Mouse (Mus musculus) frontal cortex, adult 2 months (tissue): ENCODE measurements around the gene Rbm15b. TPM values are rescaled to one million over a fixed set of nuclear protein-coding genes. Genes with fewer than 3 reads are reported as not detected.

Experiments
- DNase-seq, 2 experiments: peaks; one replicate each; pipeline ENCODE4 v3.0.0; 2022; ENCODE audit warnings: low spot score in 1 of 2; ENCODE audit errors: extremely low spot score in 1 of 2
- polyA plus RNA-seq: library from polyadenylated mRNA; depleted of rRNA; stranded (reverse); fragments of >200 nt; gene quantifications from 2 replicates; pipeline ENCODE4 v1.2.3, GENCODE M21; 2012; rRNA removed

Gene Rbm15b
- polyA plus RNA-seq, 1 experiment = 17.8 TPM

GRCm38 (mm10) chr9:106884996-106885900 lies 2.0 kb downstream of the Rbm15b start:
- no peak for DNase-seq

DNA sequence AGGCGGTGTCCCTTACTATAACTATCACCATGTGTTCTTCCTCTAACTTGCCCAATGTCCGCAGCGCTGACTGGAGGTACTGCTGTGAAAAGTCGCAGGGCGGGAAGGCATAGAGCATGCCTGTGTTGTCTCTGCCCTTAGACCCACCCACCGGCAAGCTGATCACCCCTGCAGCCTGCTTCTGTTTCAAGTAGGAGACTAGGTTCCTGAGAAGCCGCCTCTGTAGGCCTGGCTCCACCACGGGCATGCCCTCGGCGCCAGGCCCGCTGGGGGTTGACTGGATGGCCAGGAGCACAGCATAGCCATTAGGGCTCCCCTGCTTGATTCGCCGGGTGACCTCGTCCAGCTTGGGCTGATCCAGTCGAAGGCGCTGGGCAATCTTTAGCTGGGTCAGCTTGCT lies 2.9 kb downstream of the Rbm15b start:
- no peak for DNase-seq

- DNase-seq = no peak
Observed at GRCm38 (mm10) chr9:106883085-106883484, 4.1 kb downstream of the Rbm15b start.

- DNase-seq = no peak
Observed at GRCm38 (mm10) chr9:106882176-106882575, 5.1 kb downstream of the Rbm15b start.

GRCm38 (mm10) chr9:106881071-106881755 lies 6.0 kb downstream of the Rbm15b start:
- DNase-seq = no peak

- DNase-seq = no peak
Observed at GRCm38 (mm10) chr9:106879471-106879870, 7.8 kb downstream of the Rbm15b start.

DNA sequence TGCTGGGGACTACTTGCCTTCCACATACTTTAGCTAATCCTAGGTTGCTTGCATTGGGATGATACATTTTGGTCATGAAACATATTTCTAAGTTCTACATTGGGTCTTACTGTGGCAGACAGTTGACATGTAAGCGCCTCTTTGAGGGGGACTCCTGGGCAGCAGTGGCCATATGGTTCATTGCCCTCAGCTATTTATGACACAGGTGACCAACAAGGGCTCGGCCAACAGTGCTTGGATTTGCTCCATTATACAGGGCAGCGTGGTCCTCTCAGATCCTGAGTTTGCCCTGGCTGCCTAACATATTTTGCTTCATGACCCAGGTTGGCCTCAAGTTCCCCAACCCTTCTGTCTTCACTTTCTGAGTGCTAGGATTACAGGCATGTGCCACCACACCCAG lies 10.6 kb downstream of the Rbm15b start:
- DNase-seq = no peak

- DNase-seq = no peak
Observed at GRCm38 (mm10) chr9:106874216-106874615, 13.0 kb downstream of the Rbm15b start.

- no peak for DNase-seq
Observed at GRCm38 (mm10) chr9:106858036-106858435, 29.2 kb downstream of the Rbm15b start.

DNA sequence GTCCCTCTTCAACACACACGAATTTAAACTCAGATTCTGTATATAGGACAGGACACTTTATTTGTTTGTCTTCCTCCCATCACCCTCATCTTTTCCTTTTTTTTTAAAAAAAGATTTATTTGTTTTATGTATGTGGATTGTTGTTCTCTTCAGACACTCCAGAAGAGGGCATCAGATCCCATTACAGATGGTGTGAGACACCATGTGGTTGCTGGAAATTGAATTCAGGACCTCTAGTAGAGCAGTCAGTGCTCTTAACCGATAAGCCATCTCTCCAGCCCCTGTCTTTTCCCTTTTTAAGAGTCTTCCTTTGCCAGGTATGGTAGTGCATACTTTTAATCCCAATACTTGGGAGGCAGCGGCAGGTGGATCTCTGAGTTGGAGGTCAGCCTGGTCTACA lies 30.6 kb downstream of the Rbm15b start:
- DNase-seq = no peak

DNA sequence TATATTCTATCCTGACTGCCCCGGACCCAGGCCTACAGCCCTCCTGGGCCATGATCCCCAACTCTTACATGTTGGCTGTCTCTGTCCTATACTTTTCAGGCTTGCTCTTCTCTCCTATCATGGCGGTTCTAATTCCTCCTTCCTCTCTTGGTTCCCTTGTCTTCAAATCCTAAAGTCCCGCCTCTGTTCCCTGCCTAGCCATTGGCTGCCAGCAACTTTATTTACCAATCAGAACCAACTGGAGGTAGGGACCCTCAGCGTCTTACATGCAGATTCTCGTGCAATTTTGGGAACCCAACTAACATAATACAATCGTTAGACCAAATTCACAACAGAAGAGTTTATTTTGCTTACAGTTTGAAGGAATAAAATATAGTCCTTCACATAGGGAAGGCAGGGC lies 44.4 kb downstream of the Rbm15b start:
- no peak for DNase-seq

DNA sequence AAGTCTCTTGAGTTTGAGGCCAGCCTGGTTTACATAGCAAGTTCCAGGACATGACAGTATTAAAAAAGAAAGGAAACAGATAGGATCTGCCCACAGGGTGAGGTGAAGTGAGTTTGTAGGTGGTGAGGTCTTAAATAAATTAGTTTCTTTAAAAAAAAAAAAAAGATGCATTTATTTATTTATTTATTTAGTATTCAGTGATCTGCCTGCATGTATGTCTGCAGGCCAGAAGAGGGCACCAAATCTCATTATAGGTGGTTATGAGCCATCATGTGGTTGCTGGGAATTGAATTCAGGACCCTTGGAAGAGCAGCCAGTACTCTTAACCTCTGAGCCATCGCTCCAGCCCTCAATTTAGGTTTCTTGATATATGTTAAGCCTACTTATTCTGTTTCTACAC lies 46.7 kb downstream of the Rbm15b start:
- no peak for DNase-seq

Other genes with a start within 250 kb of the Rbm15b start
- gene Grm2, start 231.3 kb downstream of the Rbm15b start, polyA plus RNA-seq = 73.5 and 78.2 TPM in 2 replicates
- gene Tex264, start 201.5 kb downstream of the Rbm15b start, polyA plus RNA-seq = 96.7 and 104 TPM in 2 replicates
- gene Rad54l2, start 98.2 kb downstream of the Rbm15b start, polyA plus RNA-seq = 8.9 and 9.4 TPM in 2 replicates
- gene Dcaf1, start 65.6 kb downstream of the Rbm15b start, polyA plus RNA-seq = 22.3 and 23.5 TPM in 2 replicates
- 69.3 and 75.8 TPM in 2 replicates for gene Manf, start 4.6 kb upstream of the Rbm15b start, polyA plus RNA-seq